Mouse (Mus musculus) heart, postnatal 36 days (tissue): ENCODE results near the gene Ugt1a10. TPM values are rescaled to one million over a fixed set of nuclear protein-coding genes. Genes with fewer than 3 reads are reported as not detected.
A peak's percentile ranks its signal among the peaks of the same experiment; 100 is the strongest.

Experiments used
- DNase-seq, 2 experiments: peaks; one replicate each; pipeline ENCODE4 v3.0.0; 2021 to 2022
- intact Hi-C: fragments of 180-260 bp; cut with DNase I; formaldehyde crosslinking; loops from one replicate; pipeline ENCODE4 v1.15.1; 2025
- total RNA-seq, 2 experiments: library from RNA; stranded (reverse); gene quantifications; 2 replicates each; pipeline ENCODE4 v1.2.3; 2021

Ugt1a10 gene
- total RNA-seq, 2 experiments from 2014 or later, result not detected

- peak; percentile 20 to 32 for DNase-seq
- intact Hi-C loops, result no loop called here
Measured at GRCm38 (mm10) chr1:88226670-88227379, 171.6 kb downstream of the Ugt1a10 start, which contains the start of gene Mroh2a. TSS of gene Mroh2a (plus strand) at chr1:88226986.

GRCm38 (mm10) chr1:88227482-88227881 is 172.3 kb downstream of the Ugt1a10 start:
- intact Hi-C loops, result no loop called here
- DNase-seq, result peak; percentile 12 to 14

GRCm38 (mm10) chr1:88228121-88228520 is 172.9 kb downstream of the Ugt1a10 start:
- intact Hi-C loops, result no loop called here
- peak; percentile 10 for DNase-seq

- intact Hi-C loops, result no loop called here
- DNase-seq, result peak in 1 of 2 experiments; percentile 3
Measured at GRCm38 (mm10) chr1:88229566-88229965, 174.4 kb downstream of the Ugt1a10 start.

- DNase-seq, result no peak
- intact Hi-C loops, result no loop called here
Measured at GRCm38 (mm10) chr1:88229986-88230385, 174.8 kb downstream of the Ugt1a10 start.

- intact Hi-C loops, result no loop called here
- no peak for DNase-seq
Measured at GRCm38 (mm10) chr1:88230421-88230820, 175.2 kb downstream of the Ugt1a10 start.

- no peak for DNase-seq
Measured at GRCm38 (mm10) chr1:88230981-88231802, 176.0 kb downstream of the Ugt1a10 start.

GRCm38 (mm10) chr1:88231803-88232499 is 176.8 kb downstream of the Ugt1a10 start:
- no peak for DNase-seq
- intact Hi-C loops, result no loop called here

More at GRCm38 (mm10) chr1:88230981-88231802, 176.0 kb downstream of the Ugt1a10 start:
- intact Hi-C loops, result no loop called here

GRCm38 (mm10) chr1:88232664-88233380 is 177.6 kb downstream of the Ugt1a10 start:
- DNase-seq, result no peak
- intact Hi-C loops, result no loop called here

- DNase-seq, result no peak
Measured at GRCm38 (mm10) chr1:88233421-88234247, 178.4 kb downstream of the Ugt1a10 start.

GRCm38 (mm10) chr1:88234248-88234610 is 179.0 kb downstream of the Ugt1a10 start:
- no peak for DNase-seq

More at GRCm38 (mm10) chr1:88233421-88234247, 178.4 kb downstream of the Ugt1a10 start:
- intact Hi-C loops, result no loop called here

GRCm38 (mm10) chr1:88234646-88235045 is 179.5 kb downstream of the Ugt1a10 start:
- no peak for DNase-seq
- intact Hi-C loops, result no loop called here

More at GRCm38 (mm10) chr1:88234248-88234610, 179.0 kb downstream of the Ugt1a10 start:
- intact Hi-C loops, result no loop called here

- intact Hi-C loops, result no loop called here
- no peak for DNase-seq
Measured at GRCm38 (mm10) chr1:88235046-88235893, 180.1 kb downstream of the Ugt1a10 start.

- intact Hi-C loops, result no loop called here
- DNase-seq, result no peak
Measured at GRCm38 (mm10) chr1:88235894-88236415, 180.8 kb downstream of the Ugt1a10 start.

- no peak for DNase-seq
- intact Hi-C loops, result no loop called here
Measured at GRCm38 (mm10) chr1:88237311-88237710, 182.1 kb downstream of the Ugt1a10 start.

- DNase-seq, result no peak
- intact Hi-C loops, result no loop called here
Measured at GRCm38 (mm10) chr1:88238771-88239170, 183.6 kb downstream of the Ugt1a10 start.

- no peak for DNase-seq
- intact Hi-C loops, result no loop called here
Measured at GRCm38 (mm10) chr1:88240072-88240471, 184.9 kb downstream of the Ugt1a10 start.

- DNase-seq, result no peak
- intact Hi-C loops, result no loop called here
Measured at GRCm38 (mm10) chr1:88240579-88240978, 185.4 kb downstream of the Ugt1a10 start.
